Mouse (Mus musculus) testis, adult 2 months (tissue): ENCODE data around the gene Igf1r. TPM values are rescaled to one million over a fixed set of nuclear protein-coding genes. Genes with fewer than 3 reads are reported as not detected.
"Not testable (repeated sequence)": the region's sequence is repeated elsewhere in the genome, so short reads cannot be mapped to it uniquely, and the experiment has no call there.

Experiments used
- H3K27ac ChIP-seq: fragments of 200-500 bp; 2 replicates; pipeline ENCODE4 v1.5.1; 2012; ENCODE audit warnings: low read depth, low read length; ENCODE audit not compliant: control insufficient read depth, insufficient read depth
- H3K27me3 ChIP-seq: fragments of 200-500 bp; 2 replicates; pipeline ENCODE4 v1.6.1; 2012; ENCODE audit warnings: mild to moderate bottlenecking, low read length, moderate library complexity; ENCODE audit not compliant: control insufficient read depth, insufficient read depth
- H3K36me3 ChIP-seq: fragments of 200-500 bp; 2 replicates; pipeline ENCODE4 v1.6.1; 2012; ENCODE audit warnings: mild to moderate bottlenecking, low read length; ENCODE audit not compliant: control insufficient read depth, insufficient read depth
- H3K4me1 ChIP-seq: fragments of 200-500 bp; 2 replicates; pipeline ENCODE4 v1.6.1; 2012; ENCODE audit warnings: low read length; ENCODE audit not compliant: control insufficient read depth, insufficient read depth
- H3K4me3 ChIP-seq: fragments of 200-500 bp; 2 replicates; pipeline ENCODE4 v1.5.1; 2012; ENCODE audit warnings: low read depth, mild to moderate bottlenecking, low read length, moderate library complexity, mixed read lengths; ENCODE audit not compliant: control insufficient read depth
- CTCF ChIP-seq: fragments of 200-500 bp; IDR thresholded peaks from 2 replicates; pipeline ENCODE4 v1.5.1; 2012; ENCODE audit warnings: low read depth, mild to moderate bottlenecking, inconsistent platforms, low read length, moderate library complexity; ENCODE audit not compliant: control insufficient read depth, insufficient read depth, insufficient replicate concordance
- POLR2A ChIP-seq: fragments of 200-500 bp; IDR thresholded peaks from 2 replicates; pipeline ENCODE4 v1.6.1; 2012; ENCODE audit warnings: low read depth, mild to moderate bottlenecking, inconsistent platforms, low read length, moderate library complexity; ENCODE audit not compliant: control insufficient read depth
- polyA plus RNA-seq: library from polyadenylated mRNA; depleted of rRNA; stranded (reverse); fragments of >200 nt; gene quantifications from 2 replicates; pipeline ENCODE4 v1.2.3, GENCODE M21; 2012

Igf1r gene
- polyA plus RNA-seq, 1 experiment = 4.2 TPM

- peaks cover 7% of the 10 kb centered on the region for H3K4me1 ChIP-seq
- H3K4me3 ChIP-seq = no peak overlapping the region
- no peak for TF ChIP-seq POLR2A
- no peak for TF ChIP-seq CTCF
- H3K27me3 ChIP-seq = no peaks in the 10 kb centered on the region
- H3K27ac ChIP-seq = no peak overlapping the region
- H3K36me3 ChIP-seq = no peaks in the 10 kb centered on the region
These were observed 320.0 kb downstream of the Igf1r start for GRCm38 (mm10) chr7:68272607-68273006.

GRCm38 (mm10) chr7:68273515-68273914 lies 320.9 kb downstream of the Igf1r start, which contains the start of gene Fam169b:
Gene Fam169b (plus strand): TSS chr7:68273839.
- peaks cover 7% of the 10 kb centered on the region for H3K4me1 ChIP-seq
- no peaks in the 10 kb centered on the region for H3K27me3 ChIP-seq
- no peak within 1 kb of the TSS for H3K27ac ChIP-seq
- no peaks in the 10 kb centered on the region for H3K36me3 ChIP-seq
- H3K4me3 ChIP-seq = no peak within 1 kb of the TSS
- TF ChIP-seq CTCF = no peak
- TF ChIP-seq POLR2A = no peak

GRCm38 (mm10) chr7:68274218-68274617 lies 321.6 kb downstream of the Igf1r start:
- no peaks in the 10 kb centered on the region for H3K27me3 ChIP-seq
- H3K36me3 ChIP-seq = no peaks in the 10 kb centered on the region
- H3K27ac ChIP-seq = no peak overlapping the region
- H3K4me3 ChIP-seq = no peak overlapping the region
- TF ChIP-seq CTCF (no peak), POLR2A (no peak)
- peaks cover 7% of the 10 kb centered on the region for H3K4me1 ChIP-seq

GRCm38 (mm10) chr7:68274951-68275350 lies 322.3 kb downstream of the Igf1r start:
- Histone ChIP-seq H3K27ac (no peak overlapping the region), H3K27me3 (no peaks in the 10 kb centered on the region), H3K4me3 (no peak overlapping the region), H3K4me1 (peaks cover 7% of the 10 kb centered on the region), H3K36me3 (no peaks in the 10 kb centered on the region)
- TF ChIP-seq CTCF = no peak
- TF ChIP-seq POLR2A = no peak

GRCm38 (mm10) chr7:68275445-68275837 lies 322.8 kb downstream of the Igf1r start:
- H3K36me3 ChIP-seq, H3K4me3 ChIP-seq, H3K4me1 ChIP-seq, H3K27ac ChIP-seq, H3K27me3 ChIP-seq: not testable (repeated sequence)

GRCm38 (mm10) chr7:68275838-68276731 lies 323.5 kb downstream of the Igf1r start:
- Histone ChIP-seq H3K27me3 (no peaks in the 10 kb centered on the region), H3K27ac (no peak overlapping the region)
- TF ChIP-seq POLR2A (no peak), CTCF (no peak)

GRCm38 (mm10) chr7:68277054-68277896 lies 324.6 kb downstream of the Igf1r start:
- no peaks in the 10 kb centered on the region for H3K36me3 ChIP-seq
- H3K4me3 ChIP-seq = no peak overlapping the region
- H3K4me1 ChIP-seq = peaks cover 9% of the 10 kb centered on the region
- no peak overlapping the region for H3K27ac ChIP-seq
- no peak for TF ChIP-seq CTCF
- no peak for TF ChIP-seq POLR2A
- H3K27me3 ChIP-seq = no peaks in the 10 kb centered on the region

More at GRCm38 (mm10) chr7:68275838-68276731, 323.5 kb downstream of the Igf1r start:
- no peaks in the 10 kb centered on the region for H3K36me3 ChIP-seq
- H3K4me1 ChIP-seq = peaks cover 9% of the 10 kb centered on the region
- peak overlapping the region; percentile 39 for H3K4me3 ChIP-seq
